Mouse (Mus musculus): ENCODE results near the gene Rfpl4b. TPM values are rescaled to one million over a fixed set of nuclear protein-coding genes. Genes with fewer than 3 reads are reported as not detected.
"Not testable (repeated sequence)": the region's sequence is repeated elsewhere in the genome, so short reads cannot be mapped to it uniquely, and the experiment has no call there.

The Rfpl4b gene
- not detected in 2 replicates for polyA plus RNA-seq (2015; fragmentation: Nextera tagmentation; extraction: Ambion mirVana)

DNA sequence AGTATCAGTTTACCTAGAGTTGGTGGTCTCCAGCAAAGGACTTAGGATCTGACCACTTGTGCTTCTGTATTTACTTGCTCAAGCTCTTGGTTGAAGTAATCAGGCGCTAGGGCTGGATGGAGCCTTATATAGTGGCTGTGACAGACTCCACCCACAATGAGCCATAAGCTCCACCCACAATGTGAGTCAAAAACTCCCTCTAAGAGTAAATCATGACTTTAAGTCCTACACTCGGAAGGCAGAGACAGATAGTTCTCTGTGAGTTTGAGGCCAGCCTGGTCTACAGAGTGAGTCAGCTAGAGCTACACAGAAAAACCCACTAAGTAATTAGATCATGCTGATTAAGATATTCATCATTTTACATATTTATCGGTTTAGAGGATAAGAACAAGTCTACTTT lies at the start of gene Rfpl4b:
TSS of gene Rfpl4b (minus strand) at position 101 of the 400 bp plus-strand sequence.
- Histone ChIP-seq H3K4me1 (replicated peaks; ENCODE audit: control insufficient read depth, insufficient read depth, low read length) (no peaks in the 10 kb centered on the region), H3K27ac (ENCODE audit: low read length) (no peak within 1 kb of the TSS), H3K4me3 (ENCODE audit: low read length) (no peak within 1 kb of the TSS), H3K9me3 (ENCODE audit: control insufficient read depth, low read length) (0 out of 2 replicates have a peak, but pooled peaks cover 2% of the 10 kb centered on the region), H3K4me2 (ENCODE audit: low read depth, low read length) (no peak within 1 kb of the TSS), H3K9ac (ENCODE audit: low read length) (no peak within 1 kb of the TSS), H3K27me3 (ENCODE audit: control insufficient read depth, insufficient read depth, low read depth, low read length) (no peaks in the 10 kb centered on the region), H3K36me3 (ENCODE audit: control insufficient read depth, insufficient read depth, low read length) (no peaks in the 10 kb centered on the region)
- no peak for ATAC-seq (ENCODE audit: low read depth)
- 88% methylated on average over 3 of the region's 3 CpGs for WGBS

DNA sequence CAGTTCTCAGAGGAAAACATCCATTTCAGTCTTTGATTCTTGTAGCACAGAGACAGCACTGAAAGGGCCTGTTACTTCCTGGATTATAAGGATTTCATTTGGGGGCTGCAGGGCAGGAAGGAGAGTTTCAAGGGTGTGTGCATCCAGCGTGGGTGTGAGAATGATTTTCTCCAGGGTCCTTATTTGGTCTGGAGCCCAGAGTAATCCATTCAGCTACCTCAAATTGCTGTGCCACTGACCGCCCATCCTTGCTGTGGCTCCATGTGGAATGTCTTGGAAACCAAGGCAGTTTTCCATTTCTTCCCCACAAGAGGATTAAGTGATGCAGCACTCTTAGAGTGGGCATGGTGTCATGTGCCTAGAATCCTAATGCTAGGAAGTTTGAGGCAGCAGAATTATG lies 33.6 kb upstream of the Rfpl4b start:
- H3K4me1 ChIP-seq (replicated peaks; ENCODE audit: control insufficient read depth, insufficient read depth, low read length), result no peaks in the 10 kb centered on the region
- no peak overlapping the region for H3K4me3 ChIP-seq (ENCODE audit: low read length)
- H3K36me3 ChIP-seq (ENCODE audit: control insufficient read depth, insufficient read depth, low read length), result no peaks in the 10 kb centered on the region
- H3K27me3 ChIP-seq (ENCODE audit: control insufficient read depth, insufficient read depth, low read depth, low read length), result no peaks in the 10 kb centered on the region
- no peaks in the 10 kb centered on the region for H3K9me3 ChIP-seq (ENCODE audit: control insufficient read depth, low read length)
- H3K9ac ChIP-seq (ENCODE audit: low read length), result no peak overlapping the region
- H3K4me2 ChIP-seq (ENCODE audit: low read depth, low read length), result no peak overlapping the region
- 53% methylated on average over 2 of the region's 2 CpGs for WGBS
- no peak overlapping the region for H3K27ac ChIP-seq (ENCODE audit: low read length)
- 0 out of 2 replicates have a peak, but pooled peaks have one; percentile 23 for ATAC-seq (ENCODE audit: low read depth)

DNA sequence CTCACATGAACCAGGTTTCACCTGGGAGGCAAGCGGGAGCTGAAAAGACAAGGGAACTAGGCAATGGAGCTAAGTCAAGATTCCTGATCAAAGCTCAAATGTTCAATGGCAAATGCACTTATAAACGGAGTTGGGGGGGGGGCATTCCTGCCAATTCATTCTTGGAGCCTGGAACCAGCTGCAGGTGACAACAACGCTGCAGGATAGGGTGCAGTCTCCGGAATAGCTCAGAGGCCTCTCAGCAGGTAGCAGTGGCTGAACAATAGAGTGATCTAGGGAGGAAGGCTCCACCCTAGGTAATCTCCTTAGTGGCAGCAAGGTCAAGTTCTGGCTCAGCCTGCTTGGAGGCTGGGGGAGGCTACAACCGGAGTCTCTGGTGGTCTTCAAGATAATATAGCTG lies 28.4 kb upstream of the Rfpl4b start:
- H3K4me3 ChIP-seq (ENCODE audit: low read length); H3K9ac ChIP-seq (ENCODE audit: low read length); ATAC-seq (ENCODE audit: low read depth); H3K27ac ChIP-seq (ENCODE audit: low read length); H3K4me2 ChIP-seq (ENCODE audit: low read depth, low read length); H3K27me3 ChIP-seq (ENCODE audit: control insufficient read depth, insufficient read depth, low read depth, low read length); H3K4me1 ChIP-seq (replicated peaks; ENCODE audit: control insufficient read depth, insufficient read depth, low read length); H3K9me3 ChIP-seq (ENCODE audit: control insufficient read depth, low read length); H3K36me3 ChIP-seq (ENCODE audit: control insufficient read depth, insufficient read depth, low read length): not testable (repeated sequence)
- WGBS, result 50% methylated on average over 5 of the region's 5 CpGs

DNA sequence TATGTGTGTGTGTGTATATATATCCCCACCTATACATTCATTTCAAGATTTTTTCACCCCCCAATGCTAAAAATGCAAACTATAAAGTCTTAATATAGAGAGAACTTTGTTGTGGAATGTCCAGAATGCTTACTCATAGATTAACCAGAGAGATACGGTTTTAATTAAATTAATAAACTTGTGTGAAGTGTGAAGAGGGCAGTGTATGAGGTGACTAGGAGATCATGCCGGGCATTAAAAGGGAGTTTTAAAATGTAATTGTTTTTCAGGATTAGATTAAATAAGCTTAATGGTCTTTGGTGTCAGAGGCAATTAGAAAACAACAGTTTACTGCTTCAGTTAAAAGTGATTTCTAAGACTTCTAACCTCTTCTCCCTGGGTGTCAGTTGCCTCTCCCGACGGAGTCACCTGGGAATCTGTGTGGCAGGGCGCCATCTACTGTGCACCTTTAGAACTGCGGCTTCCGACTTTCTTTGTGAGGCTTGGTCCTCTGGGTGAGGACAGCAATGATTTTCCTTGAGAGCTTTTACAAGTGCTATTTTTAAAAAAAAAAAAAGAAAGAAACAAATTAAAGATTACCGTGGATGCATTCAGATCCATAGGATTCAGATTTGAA lies 27.4 kb upstream of the Rfpl4b start:
- Histone ChIP-seq H3K4me2 (ENCODE audit: low read depth, low read length) (no peak overlapping the region), H3K9me3 (ENCODE audit: control insufficient read depth, low read length) (no peaks in the 10 kb centered on the region), H3K36me3 (ENCODE audit: control insufficient read depth, insufficient read depth, low read length) (no peaks in the 10 kb centered on the region), H3K27me3 (ENCODE audit: control insufficient read depth, insufficient read depth, low read depth, low read length) (no peaks in the 10 kb centered on the region), H3K27ac (ENCODE audit: low read length) (no peak overlapping the region), H3K9ac (ENCODE audit: low read length) (no peak overlapping the region), H3K4me3 (ENCODE audit: low read length) (no peak overlapping the region), H3K4me1 (replicated peaks; ENCODE audit: control insufficient read depth, insufficient read depth, low read length) (no peaks in the 10 kb centered on the region)
- WGBS, result 17% methylated on average over 8 of the region's 8 CpGs
- ATAC-seq (ENCODE audit: low read depth), result no peak

DNA sequence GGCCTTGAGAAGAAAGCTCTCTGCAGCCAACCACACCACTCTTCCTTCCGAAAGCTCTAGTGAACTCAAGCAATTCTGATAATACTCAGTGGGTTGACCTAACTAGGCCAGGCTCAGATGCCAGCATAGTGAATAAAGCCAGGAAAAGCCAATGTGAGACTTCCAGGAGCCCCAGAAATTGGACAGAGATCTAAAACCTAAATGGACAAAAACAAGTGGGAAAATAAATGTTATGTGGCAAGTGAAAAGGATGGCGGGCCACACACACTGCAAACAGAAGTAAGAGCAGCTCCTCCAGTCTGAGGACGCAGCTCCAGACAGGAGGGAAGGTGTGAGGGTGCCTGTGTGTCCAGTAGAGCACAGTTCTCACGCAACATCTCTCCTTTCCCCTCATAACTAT lies 26.7 kb upstream of the Rfpl4b start:
- 65% methylated on average over 4 of the region's 4 CpGs for WGBS

GRCm38 (mm10) chr10:38823741-38824140 lies 2.2 kb upstream of the Rfpl4b start:
- no peak overlapping the region for H3K4me2 ChIP-seq (ENCODE audit: low read depth, low read length)
- H3K4me3 ChIP-seq (ENCODE audit: low read length), result no peak overlapping the region
- ATAC-seq (ENCODE audit: low read depth), result no peak
- no peak overlapping the region for H3K9ac ChIP-seq (ENCODE audit: low read length)
- no peaks in the 10 kb centered on the region for H3K4me1 ChIP-seq (replicated peaks; ENCODE audit: control insufficient read depth, insufficient read depth, low read length)
- H3K27me3 ChIP-seq (ENCODE audit: control insufficient read depth, insufficient read depth, low read depth, low read length), result no peaks in the 10 kb centered on the region
- no peak overlapping the region for H3K27ac ChIP-seq (ENCODE audit: low read length)
- WGBS, result 37% methylated on average over 1 of the region's 1 CpGs
- no peaks in the 10 kb centered on the region for H3K36me3 ChIP-seq (ENCODE audit: control insufficient read depth, insufficient read depth, low read length)
- 0 out of 2 replicates have a peak, but pooled peaks cover 2% of the 10 kb centered on the region for H3K9me3 ChIP-seq (ENCODE audit: control insufficient read depth, low read length)

More for the DNA sequence above, 26.7 kb upstream of the Rfpl4b start:
- H3K36me3 ChIP-seq (ENCODE audit: control insufficient read depth, insufficient read depth, low read length), result no peaks in the 10 kb centered on the region
- no peak overlapping the region for H3K27ac ChIP-seq (ENCODE audit: low read length)
- no peak overlapping the region for H3K9ac ChIP-seq (ENCODE audit: low read length)
- H3K4me3 ChIP-seq (ENCODE audit: low read length), result no peak overlapping the region
- H3K4me2 ChIP-seq (ENCODE audit: low read depth, low read length), result no peak overlapping the region
- ATAC-seq (ENCODE audit: low read depth), result no peak
- H3K4me1 ChIP-seq (replicated peaks; ENCODE audit: control insufficient read depth, insufficient read depth, low read length), result no peaks in the 10 kb centered on the region
- no peaks in the 10 kb centered on the region for H3K27me3 ChIP-seq (ENCODE audit: control insufficient read depth, insufficient read depth, low read depth, low read length)
- H3K9me3 ChIP-seq (ENCODE audit: control insufficient read depth, low read length), result no peaks in the 10 kb centered on the region

GRCm38 (mm10) chr10:38806056-38806455 lies 15.5 kb downstream of the Rfpl4b start:
- no peaks in the 10 kb centered on the region for H3K9me3 ChIP-seq (ENCODE audit: control insufficient read depth, low read length)
- no peak overlapping the region for H3K4me3 ChIP-seq (ENCODE audit: low read length)
- ATAC-seq (ENCODE audit: low read depth), result no peak
- H3K36me3 ChIP-seq (ENCODE audit: control insufficient read depth, insufficient read depth, low read length), result no peaks in the 10 kb centered on the region
- no peak overlapping the region for H3K27ac ChIP-seq (ENCODE audit: low read length)
- H3K4me2 ChIP-seq (ENCODE audit: low read depth, low read length), result no peak overlapping the region
- WGBS, result 86% methylated on average over 2 of the region's 2 CpGs
- no peak overlapping the region for H3K9ac ChIP-seq (ENCODE audit: low read length)
- no peaks in the 10 kb centered on the region for H3K27me3 ChIP-seq (ENCODE audit: control insufficient read depth, insufficient read depth, low read depth, low read length)
- no peaks in the 10 kb centered on the region for H3K4me1 ChIP-seq (replicated peaks; ENCODE audit: control insufficient read depth, insufficient read depth, low read length)

DNA sequence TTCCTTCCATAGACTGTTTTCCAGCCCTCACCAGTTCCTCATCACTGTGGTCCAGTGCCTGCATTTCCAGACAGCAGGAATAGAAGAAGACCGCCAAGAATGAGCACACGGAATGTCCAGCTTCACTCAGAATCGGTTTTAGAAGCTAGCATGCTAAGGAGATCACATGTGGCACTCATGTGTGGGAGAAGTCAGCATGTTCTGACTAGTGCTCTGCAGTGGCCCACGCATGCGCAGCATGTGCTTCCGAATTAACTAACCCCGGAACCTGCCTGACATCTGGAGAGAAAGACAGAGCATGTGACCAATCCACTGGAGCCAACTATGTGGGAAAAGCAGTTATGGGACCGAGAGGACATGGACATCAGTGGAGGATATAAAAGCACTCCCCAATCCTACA lies 17.5 kb downstream of the Rfpl4b start:
- Histone ChIP-seq H3K4me2 (ENCODE audit: low read depth, low read length) (no peak overlapping the region), H3K9me3 (ENCODE audit: control insufficient read depth, low read length) (no peaks in the 10 kb centered on the region), H3K4me3 (ENCODE audit: low read length) (no peak overlapping the region), H3K27ac (ENCODE audit: low read length) (no peak overlapping the region), H3K9ac (ENCODE audit: low read length) (no peak overlapping the region), H3K4me1 (replicated peaks; ENCODE audit: control insufficient read depth, insufficient read depth, low read length) (no peaks in the 10 kb centered on the region), H3K36me3 (ENCODE audit: control insufficient read depth, insufficient read depth, low read length) (no peaks in the 10 kb centered on the region), H3K27me3 (ENCODE audit: control insufficient read depth, insufficient read depth, low read depth, low read length) (no peaks in the 10 kb centered on the region)
- WGBS, result 89% methylated on average over 8 of the region's 8 CpGs
- ATAC-seq (ENCODE audit: low read depth), result no peak

DNA sequence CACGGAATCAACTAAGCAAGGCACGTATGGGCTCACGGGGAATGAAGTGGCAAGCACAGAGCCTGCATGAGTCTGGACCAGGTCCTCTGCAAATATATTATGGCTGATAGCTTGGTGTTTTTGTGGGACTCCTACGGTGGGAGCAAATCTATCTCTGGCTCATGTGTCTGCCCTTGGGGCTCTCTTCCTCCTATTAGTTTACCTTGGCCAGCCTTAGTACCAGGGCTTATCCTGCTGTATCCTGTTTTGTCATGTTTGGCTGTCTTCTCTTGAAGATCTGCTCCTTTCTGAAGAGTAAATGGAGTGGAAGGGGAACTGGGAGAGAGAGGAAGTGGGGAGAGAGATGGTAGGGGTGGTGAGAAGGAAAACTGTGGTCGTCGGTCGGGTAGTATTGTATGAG lies 18.3 kb downstream of the Rfpl4b start:
- Histone ChIP-seq H3K4me1 (replicated peaks; ENCODE audit: control insufficient read depth, insufficient read depth, low read length) (no peaks in the 10 kb centered on the region), H3K4me3 (ENCODE audit: low read length) (no peak overlapping the region), H3K36me3 (ENCODE audit: control insufficient read depth, insufficient read depth, low read length) (no peaks in the 10 kb centered on the region), H3K27ac (ENCODE audit: low read length) (no peak overlapping the region), H3K4me2 (ENCODE audit: low read depth, low read length) (no peak overlapping the region), H3K27me3 (ENCODE audit: control insufficient read depth, insufficient read depth, low read depth, low read length) (no peaks in the 10 kb centered on the region), H3K9ac (ENCODE audit: low read length) (no peak overlapping the region), H3K9me3 (ENCODE audit: control insufficient read depth, low read length) (no peaks in the 10 kb centered on the region)
- ATAC-seq (ENCODE audit: low read depth), result no peak
- 90% methylated on average over 7 of the region's 7 CpGs for WGBS

DNA sequence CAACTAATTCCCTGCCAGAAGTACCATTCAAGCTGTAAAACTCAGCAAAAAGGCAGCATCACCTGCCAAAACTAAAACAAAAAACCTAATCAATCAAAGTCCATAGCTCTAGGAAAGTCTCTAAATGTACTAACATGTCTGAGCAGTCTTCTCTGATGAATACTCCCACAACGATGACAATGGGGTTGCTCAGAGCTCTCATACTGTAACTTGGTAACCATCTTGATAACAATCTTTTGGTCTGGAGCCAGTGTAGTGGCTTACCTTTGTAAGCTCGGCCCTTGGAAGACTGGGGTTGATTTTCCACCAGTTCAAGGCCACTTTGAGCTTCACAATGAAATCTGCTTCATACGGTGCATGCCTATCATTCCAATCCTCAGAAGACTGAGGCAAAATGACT lies 33.0 kb downstream of the Rfpl4b start:
- no peak for ATAC-seq (ENCODE audit: low read depth)
- H3K9ac ChIP-seq (ENCODE audit: low read length), result no peak overlapping the region
- H3K4me3 ChIP-seq (ENCODE audit: low read length), result no peak overlapping the region
- H3K27me3 ChIP-seq (ENCODE audit: control insufficient read depth, insufficient read depth, low read depth, low read length), result no peaks in the 10 kb centered on the region
- H3K9me3 ChIP-seq (ENCODE audit: control insufficient read depth, low read length), result no peaks in the 10 kb centered on the region
- WGBS, result 36% methylated on average over 3 of the region's 3 CpGs
- H3K4me1 ChIP-seq (replicated peaks; ENCODE audit: control insufficient read depth, insufficient read depth, low read length), result no peaks in the 10 kb centered on the region
- no peak overlapping the region for H3K4me2 ChIP-seq (ENCODE audit: low read depth, low read length)
- H3K27ac ChIP-seq (ENCODE audit: low read length), result no peak overlapping the region
- no peaks in the 10 kb centered on the region for H3K36me3 ChIP-seq (ENCODE audit: control insufficient read depth, insufficient read depth, low read length)
